Comparison of ENCODE assay signal across 16 mouse cellular contexts in genomic region chr7:100683241-100683640, GRCm38 (mm10). TPM values are rescaled to one million over a fixed set of nuclear protein-coding genes. Genes with fewer than 3 reads are reported as not detected.
"Had no signal": no experiment of that assay in that cellular context is flagged by ENCODE, and none has a peak within 500 bp of the region (broad histone marks: within the 10 kb centered on the region; RNA-seq: fewer than 3 reads in every experiment).

No protein-coding gene starts in this region.

- H3K4me1 ChIP-seq: neural tube, embryonic 12.5 days; stomach, embryonic 15.5 days had no signal

- H3K36me3 ChIP-seq: midbrain, embryonic 12.5 days; neural tube, embryonic 12.5 days; stomach, embryonic 15.5 days had no signal

- H3K4me2 ChIP-seq: lung, embryonic 14.5 days; midbrain, embryonic 12.5 days; neural tube, embryonic 12.5 days; stomach, embryonic 15.5 days had no signal

- ATAC-seq: intestine, postnatal 0 days; lung, postnatal 0 days; midbrain, embryonic 16.5 days had no signal

- DNase-seq: kidney, adult 2 months; kidney, postnatal 10 days; kidney, postnatal 36 days; layer of hippocampus, postnatal 36 days; lung, embryonic 14.5 days; right cerebral cortex, postnatal 25 days; spleen, adult 18-20 months; thymus, postnatal 25 days had no signal

- H3K27me3 ChIP-seq: midbrain, embryonic 12.5 days; neural tube, embryonic 12.5 days; stomach, embryonic 15.5 days had no signal

- H3K9me3 ChIP-seq: midbrain, embryonic 12.5 days; neural tube, embryonic 12.5 days; stomach, embryonic 15.5 days had no signal

- H3K4me3 ChIP-seq: left cerebral cortex, adult 2 months; midbrain, embryonic 12.5 days; neural tube, embryonic 12.5 days; stomach, embryonic 15.5 days had no signal

- H3K9ac ChIP-seq: lung, embryonic 14.5 days; midbrain, embryonic 12.5 days; neural tube, embryonic 12.5 days; stomach, embryonic 15.5 days had no signal

- H3K27ac ChIP-seq: left cerebral cortex, adult 2 months; macrophage; midbrain, embryonic 12.5 days; neural tube, embryonic 12.5 days; stomach, embryonic 15.5 days had no signal

RNA-seq across cellular contexts. Expression of gene Plekhb1, which starts 21.0 kb away (rescaled TPM):
- polyA plus RNA-seq: macrophage had no signal
